In the genomic region with DNA sequence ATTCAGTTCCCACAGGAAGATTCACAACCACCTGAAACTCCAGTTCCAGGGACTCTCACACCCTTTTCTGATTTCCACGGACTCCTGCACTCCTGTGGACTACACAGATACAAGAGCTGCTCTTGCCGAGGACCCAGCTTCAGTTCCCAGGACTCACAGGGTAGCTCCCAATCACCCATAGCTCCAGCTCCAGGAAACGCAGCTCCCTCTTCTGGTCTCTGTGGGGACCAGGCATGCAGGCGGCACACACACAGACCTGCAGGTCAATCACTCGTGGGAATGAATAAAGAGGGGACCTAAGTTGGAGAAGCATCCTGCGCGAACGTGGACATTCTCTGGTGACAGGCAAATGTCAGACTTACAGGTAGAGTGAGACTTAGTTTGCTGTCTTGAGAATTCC, we compare ENCODE assay signal across 29 mouse cellular contexts.
DNase-seq lines count a peak whose midpoint lies in the region; ATAC-seq and TF ChIP-seq lines count a peak whose summit lies in the region.
"Had no signal": no experiment of that assay in that cellular context is flagged by ENCODE, and none has a peak within 500 bp of the region (broad histone marks: within the 10 kb centered on the region; RNA-seq: fewer than 3 reads in every experiment).

No protein-coding gene starts in this region.

- DNase-seq in forebrain, embryonic 10.5 days (ENCODE audit: extremely low spot score, low spot score): no peak
- no peak for DNase-seq in hindbrain, postnatal 0 days (ENCODE audit: low spot score)
- DNase-seq in hindbrain, embryonic 11.5 days (ENCODE audit: low spot score): no peak
- DNase-seq in ZHBTc4 (ENCODE audit: low read depth, low spot score): peak; percentile 69
- DNase-seq in spleen, postnatal 10 days (ENCODE audit: low spot score in 2 of 2): no peak
- DNase-seq in right cerebral cortex, postnatal 10 days (ENCODE audit: low spot score in 2 of 2): no peak
- DNase-seq: adrenal gland, adult 8-10 months; cerebellum, adult 9-10 months; cerebellum, postnatal 36 days; gastrocnemius, postnatal 25 days; heart, adult 18-20 months; kidney, adult 8-10 months; kidney, postnatal 14 days; retina, postnatal 1 day; spleen, adult 18-20 months; thymus, adult 2 months; thymus, postnatal 36 days had no signal

- H3K27ac ChIP-seq in forebrain, embryonic 10.5 days: 0 out of 2 replicates have a peak overlapping the region, but pooled peaks have one; percentile 9
- no peak overlapping the region for H3K27ac ChIP-seq in forebrain, embryonic 13.5 days
- no peak overlapping the region for H3K27ac ChIP-seq in hindbrain, postnatal 0 days
- H3K27ac ChIP-seq in hindbrain, embryonic 11.5 days (ENCODE audit: low read depth, low read length): no peak overlapping the region
- H3K27ac ChIP-seq: embryonic facial prominence, embryonic 12.5 days; left cerebral cortex, adult 2 months; limb, embryonic 12.5 days; lung, embryonic 15.5 days; midbrain, embryonic 12.5 days had no signal

- no peaks in the 10 kb centered on the region for H3K36me3 ChIP-seq in forebrain, embryonic 10.5 days (replicated peaks)
- no peaks in the 10 kb centered on the region for H3K36me3 ChIP-seq in forebrain, embryonic 13.5 days (ENCODE audit: poor library complexity, severe bottlenecking)
- H3K36me3 ChIP-seq in hindbrain, postnatal 0 days (ENCODE audit: insufficient read depth, low read length): no peaks in the 10 kb centered on the region
- H3K36me3 ChIP-seq in hindbrain, embryonic 11.5 days (ENCODE audit: control insufficient read depth, insufficient read depth, low read length): no peaks in the 10 kb centered on the region
- no peaks in the 10 kb centered on the region for H3K36me3 ChIP-seq in E14TG2a.4 (ENCODE audit: insufficient read depth, low read length)
- H3K36me3 ChIP-seq: embryonic facial prominence, embryonic 12.5 days; heart, embryonic 12.5 days; hindbrain, embryonic 10.5 days; limb, embryonic 12.5 days; lung, embryonic 15.5 days; midbrain, embryonic 12.5 days had no signal

- H3K27me3 ChIP-seq in forebrain, embryonic 10.5 days (ENCODE audit: poor library complexity, severe bottlenecking): no peaks in the 10 kb centered on the region; the same call in 1 of the 2 replicates
- no peaks in the 10 kb centered on the region for H3K27me3 ChIP-seq in forebrain, embryonic 13.5 days
- no peaks in the 10 kb centered on the region for H3K27me3 ChIP-seq in hindbrain, postnatal 0 days (ENCODE audit: insufficient read depth, low read length)
- H3K27me3 ChIP-seq in hindbrain, embryonic 11.5 days (ENCODE audit: control insufficient read depth, insufficient read depth, low read length): no peaks in the 10 kb centered on the region
- peaks cover 7% of the 10 kb centered on the region; the same call in 1 of the 2 replicates for H3K27me3 ChIP-seq in E14TG2a.4 (ENCODE audit: insufficient read depth, low read length)
- H3K27me3 ChIP-seq: CH12.LX; limb, embryonic 12.5 days; lung, embryonic 15.5 days had no signal

- WGBS in forebrain, embryonic 10.5 days: 89% methylated on average over 8 of the region's 8 CpGs
- WGBS in forebrain, embryonic 13.5 days: 87% methylated on average over 8 of the region's 8 CpGs
- 83% methylated on average over 8 of the region's 8 CpGs for WGBS in hindbrain, postnatal 0 days
- 84% methylated on average over 8 of the region's 8 CpGs for WGBS in hindbrain, embryonic 11.5 days

- H3K9ac ChIP-seq in forebrain, embryonic 13.5 days: no peak overlapping the region
- H3K9ac ChIP-seq in hindbrain, postnatal 0 days (replicated peaks; ENCODE audit: low read length): no peak overlapping the region
- no peak overlapping the region for H3K9ac ChIP-seq in hindbrain, embryonic 11.5 days (ENCODE audit: low read depth, low read length)
- H3K9ac ChIP-seq: embryonic facial prominence, embryonic 12.5 days; heart, embryonic 12.5 days; limb, embryonic 12.5 days; lung, embryonic 15.5 days; midbrain, embryonic 12.5 days had no signal

- no peak overlapping the region for H3K4me2 ChIP-seq in forebrain, embryonic 13.5 days
- H3K4me2 ChIP-seq in hindbrain, postnatal 0 days (ENCODE audit: low read depth, low read length): no peak overlapping the region
- no peak overlapping the region for H3K4me2 ChIP-seq in hindbrain, embryonic 11.5 days (replicated peaks; ENCODE audit: low read depth, low read length)
- H3K4me2 ChIP-seq: embryonic facial prominence, embryonic 12.5 days; heart, embryonic 12.5 days; limb, embryonic 12.5 days; lung, embryonic 15.5 days; midbrain, embryonic 12.5 days had no signal

- peaks cover 1% of the 10 kb centered on the region; the same call in 1 of the 2 replicates for H3K9me3 ChIP-seq in forebrain, embryonic 10.5 days
- H3K9me3 ChIP-seq in forebrain, embryonic 13.5 days (replicated peaks): no peaks in the 10 kb centered on the region
- no peaks in the 10 kb centered on the region for H3K9me3 ChIP-seq in hindbrain, postnatal 0 days (ENCODE audit: low read length)
- H3K9me3 ChIP-seq in hindbrain, embryonic 11.5 days (ENCODE audit: control insufficient read depth, low read length): no peaks in the 10 kb centered on the region
- H3K9me3 ChIP-seq in E14TG2a.4 (ENCODE audit: low read length): no peaks in the 10 kb centered on the region
- H3K9me3 ChIP-seq: embryonic facial prominence, embryonic 12.5 days; heart, embryonic 12.5 days; limb, embryonic 12.5 days; lung, embryonic 15.5 days; midbrain, embryonic 12.5 days had no signal

- TF ChIP-seq CTCF in hindbrain, postnatal 0 days (IDR thresholded peaks at IDR 0.05; ENCODE audit: low read depth): peak; percentile 8; the same call in 1 of the 2 replicates
- TF ChIP-seq CTCF in E14TG2a.4 (conservative IDR thresholded peaks at IDR 0.05; ENCODE audit: low read length): peak; percentile 22

- peaks cover 28% of the 10 kb centered on the region for H3K4me1 ChIP-seq in forebrain, embryonic 10.5 days
- H3K4me1 ChIP-seq in forebrain, embryonic 13.5 days: peaks cover 10% of the 10 kb centered on the region
- H3K4me1 ChIP-seq in hindbrain, postnatal 0 days (ENCODE audit: insufficient read depth, low read length): no peaks in the 10 kb centered on the region
- H3K4me1 ChIP-seq in hindbrain, embryonic 11.5 days (replicated peaks; ENCODE audit: control insufficient read depth, insufficient read depth, low read length): no peaks in the 10 kb centered on the region
- no peaks in the 10 kb centered on the region for H3K4me1 ChIP-seq in E14TG2a.4 (replicated peaks; ENCODE audit: low read depth, low read length)
- H3K4me1 ChIP-seq: heart, embryonic 12.5 days; lung, embryonic 15.5 days had no signal

- no peak overlapping the region for H3K4me3 ChIP-seq in forebrain, embryonic 10.5 days
- H3K4me3 ChIP-seq in forebrain, embryonic 13.5 days: no peak overlapping the region
- no peak overlapping the region for H3K4me3 ChIP-seq in hindbrain, postnatal 0 days (ENCODE audit: low read length)
- H3K4me3 ChIP-seq in hindbrain, embryonic 11.5 days (ENCODE audit: low read depth, low read length): no peak overlapping the region
- no peak overlapping the region for H3K4me3 ChIP-seq in E14TG2a.4 (replicated peaks; ENCODE audit: low read length)
- H3K4me3 ChIP-seq: embryonic facial prominence, embryonic 12.5 days; heart, embryonic 12.5 days; hindbrain, embryonic 10.5 days; left cerebral cortex, adult 2 months; limb, embryonic 12.5 days; lung, embryonic 15.5 days; midbrain, embryonic 12.5 days had no signal

- ATAC-seq in forebrain, embryonic 13.5 days: no peak
- ATAC-seq in hindbrain, postnatal 0 days: no peak
- ATAC-seq in hindbrain, embryonic 11.5 days (ENCODE audit: low FRiP score): no peak
- ATAC-seq: hindbrain, embryonic 16.5 days; intestine, embryonic 16.5 days had no signal
